Mouse (Mus musculus) liver, adult 10 weeks (tissue): ENCODE measurements around the gene C4bp. TPM values are rescaled to one million over a fixed set of nuclear protein-coding genes. Genes with fewer than 3 reads are reported as not detected.

ENCODE experiments used
- polyA plus RNA-seq: library from polyadenylated mRNA; stranded (reverse); fragments of 350-450 nt; fragmentation: Illumina TruSeq; extraction: RNeasy Lipid Tissue Mini Kit (QIAGEN cat#74804); gene quantifications from one replicate; pipeline ENCODE4 v1.2.3, GENCODE M21; 2014; ENCODE audit warnings: low read depth, low replicate concordance

The C4bp gene
- polyA plus RNA-seq: 659 TPM

DNA sequence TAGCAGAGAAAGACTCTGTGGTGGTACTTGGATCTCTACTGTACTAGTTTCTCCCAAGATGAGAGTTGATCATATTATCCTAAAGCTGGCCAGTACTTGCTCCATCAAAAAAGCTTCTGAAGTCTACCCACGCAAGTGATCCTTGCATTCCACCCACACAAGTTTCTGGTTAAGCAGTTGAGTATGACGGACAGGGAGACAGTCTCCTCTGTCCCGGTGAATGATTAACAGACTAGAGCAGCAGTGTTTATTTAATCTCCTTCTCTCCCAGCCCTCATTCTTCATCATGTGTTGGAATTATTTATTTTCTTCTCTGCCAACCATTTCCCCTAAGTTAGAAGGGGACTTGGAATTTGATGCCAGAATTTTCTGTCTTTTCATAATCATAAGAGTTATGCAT lies at the start of gene C4bp:
Gene C4bp (minus strand): TSS at position 179 of the 400 bp plus-strand sequence.

DNA sequence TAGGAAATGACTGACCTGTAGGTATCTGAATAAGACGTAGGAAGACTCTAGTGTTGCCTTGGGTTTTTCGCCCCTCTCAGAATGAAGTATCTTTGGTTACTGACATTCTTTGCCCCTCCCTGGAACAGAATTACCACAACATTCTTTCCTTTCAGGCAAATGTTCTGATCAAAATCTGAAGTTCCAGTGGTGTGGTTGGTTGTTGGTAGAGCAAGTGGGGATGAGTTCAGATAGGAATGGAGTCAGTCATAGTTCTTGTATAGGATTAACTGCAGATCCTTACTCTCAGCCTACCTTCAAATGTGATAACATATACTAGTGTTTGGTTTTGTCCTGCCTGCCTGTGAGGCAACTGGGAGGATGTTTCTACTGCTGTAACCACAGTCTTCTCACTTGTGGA lies 31.9 kb downstream of the C4bp start, which contains the start of gene Zp3r:
Gene Zp3r (minus strand): TSS at position 101 of the 400 bp plus-strand sequence.

Other genes with a start within 250 kb of the C4bp start
- gene Cd55b, start 238.6 kb downstream of the C4bp start, polyA plus RNA-seq: not detected
- 43.4 TPM for gene Cd55, start 198.9 kb downstream of the C4bp start, polyA plus RNA-seq
- gene Zp3r, start 32.0 kb downstream of the C4bp start, polyA plus RNA-seq: not detected
- gene Gm29427, start 54.2 kb upstream of the C4bp start, polyA plus RNA-seq: not detected
- 12.6 TPM for gene Yod1, start 55.7 kb upstream of the C4bp start, polyA plus RNA-seq
- gene Pfkfb2, start 67.6 kb upstream of the C4bp start, polyA plus RNA-seq: 10.3 TPM
- 0.29 TPM for gene AA986860, start 70.3 kb upstream of the C4bp start, polyA plus RNA-seq
- gene Fcamr, start 139.3 kb upstream of the C4bp start, polyA plus RNA-seq: not detected
- 1,048 TPM for gene Pigr, start 165.1 kb upstream of the C4bp start, polyA plus RNA-seq
- not detected for gene Fcmr, start 204.0 kb upstream of the C4bp start, polyA plus RNA-seq
- gene Il24, start 225.8 kb upstream of the C4bp start, polyA plus RNA-seq: not detected
- gene Il20, start 249.8 kb upstream of the C4bp start, polyA plus RNA-seq: not detected